Comparison of ENCODE assay signal across 34 mouse cellular contexts in the genomic region with DNA sequence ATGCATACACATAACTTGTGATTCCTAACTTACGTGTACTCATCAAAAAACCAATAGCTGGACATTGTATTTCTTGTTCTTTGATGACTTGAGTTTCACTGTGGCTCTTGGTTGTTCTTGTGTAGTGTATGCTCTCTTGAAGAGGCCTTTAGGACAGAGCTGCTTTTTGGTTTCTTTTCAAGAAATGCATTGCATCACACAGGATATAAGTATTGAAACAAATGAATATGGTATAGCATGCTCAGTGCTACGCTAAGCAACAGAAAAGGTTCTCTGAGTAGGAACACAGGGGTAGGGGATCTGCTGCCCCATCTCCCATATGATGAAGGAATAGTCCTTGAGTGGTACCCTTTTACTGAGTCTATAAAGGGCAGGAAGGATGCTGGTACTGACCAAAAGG.
"Had no signal": no experiment of that assay in that cellular context is flagged by ENCODE, and none has a peak within 500 bp of the region (broad histone marks: within the 10 kb centered on the region; RNA-seq: fewer than 3 reads in every experiment).

No protein-coding gene starts in this region.

- H3K27ac ChIP-seq: heart, embryonic 10.5 days; heart, embryonic 13.5 days; heart, embryonic 15.5 days; hindbrain, embryonic 10.5 days; hindbrain, embryonic 12.5 days; hindbrain, embryonic 13.5 days; hindbrain, embryonic 14.5 days; hindbrain, embryonic 15.5 days; hindbrain, postnatal 0 days; intestine, embryonic 15.5 days; kidney, embryonic 15.5 days; kidney, postnatal 0 days; layer of hippocampus, adult 2 months had no signal

- H3K9ac ChIP-seq: heart, embryonic 12.5 days; heart, embryonic 13.5 days; heart, embryonic 15.5 days; hindbrain, embryonic 12.5 days; hindbrain, embryonic 13.5 days; hindbrain, embryonic 14.5 days; hindbrain, embryonic 15.5 days; intestine, embryonic 15.5 days; kidney, embryonic 15.5 days had no signal

- H3K27me3 ChIP-seq: heart, embryonic 12.5 days; heart, embryonic 13.5 days; heart, embryonic 15.5 days; hindbrain, embryonic 12.5 days; hindbrain, embryonic 13.5 days; hindbrain, embryonic 15.5 days; intestine, embryonic 15.5 days; kidney, embryonic 15.5 days had no signal

- H3K4me3 ChIP-seq: heart, embryonic 10.5 days; heart, embryonic 12.5 days; heart, embryonic 13.5 days; heart, embryonic 15.5 days; hindbrain, embryonic 10.5 days; hindbrain, embryonic 12.5 days; hindbrain, embryonic 13.5 days; hindbrain, embryonic 15.5 days; intestine, embryonic 15.5 days; kidney, embryonic 15.5 days; layer of hippocampus, adult 2 months had no signal

- ATAC-seq: hindbrain, embryonic 16.5 days; hindbrain, postnatal 0 days; inflammation-experienced regulatory T-cells, adult 6 months; intestine, embryonic 15.5 days; intestine, embryonic 16.5 days had no signal

- H3K4me1 ChIP-seq: heart, embryonic 10.5 days; heart, embryonic 12.5 days; heart, embryonic 15.5 days; hindbrain, embryonic 10.5 days; hindbrain, embryonic 12.5 days; hindbrain, embryonic 15.5 days; intestine, embryonic 15.5 days had no signal

- H3K36me3 ChIP-seq: heart, embryonic 12.5 days; heart, embryonic 13.5 days; heart, embryonic 15.5 days; hindbrain, embryonic 10.5 days; hindbrain, embryonic 12.5 days; hindbrain, embryonic 13.5 days; hindbrain, embryonic 15.5 days; intestine, embryonic 15.5 days; kidney, embryonic 15.5 days had no signal

- H3K4me2 ChIP-seq: heart, embryonic 11.5 days; heart, embryonic 12.5 days; heart, embryonic 13.5 days; heart, embryonic 15.5 days; hindbrain, embryonic 12.5 days; hindbrain, embryonic 13.5 days; hindbrain, embryonic 14.5 days; hindbrain, embryonic 15.5 days; intestine, embryonic 15.5 days; kidney, embryonic 15.5 days had no signal

- DNase-seq: heart, postnatal 10 days; heart, postnatal 14 days; heart, postnatal 36 days; heart, postnatal 4 days; kidney, adult 11 months; kidney, adult 18-20 months; kidney, adult 2 months; kidney, adult 8-10 months; kidney, adult 9 months; kidney, postnatal 10 days; kidney, postnatal 14 days; kidney, postnatal 25 days; kidney, postnatal 36 days; kidney, postnatal 4 days; layer of hippocampus, adult 9-11 months; layer of hippocampus, postnatal 36 days had no signal

- H3K9me3 ChIP-seq: heart, embryonic 10.5 days; heart, embryonic 12.5 days; heart, embryonic 13.5 days; heart, embryonic 15.5 days; hindbrain, embryonic 10.5 days; hindbrain, embryonic 12.5 days; hindbrain, embryonic 13.5 days; hindbrain, embryonic 15.5 days; intestine, embryonic 15.5 days; kidney, embryonic 15.5 days had no signal
